Mouse (Mus musculus) liver, embryonic 12.5 days (tissue): ENCODE measurements around the gene Fhdc1. TPM values are rescaled to one million over a fixed set of nuclear protein-coding genes. Genes with fewer than 3 reads are reported as not detected.

Experiments used
- ATAC-seq: fragments of 200-750 bp; cut with Nextera tagmentation; 2 replicates; pipeline ENCODE4 v1.8.0; 2017; ENCODE audit warnings: moderate number of reproducible peaks, mild to moderate bottlenecking, moderate library complexity
- H3K27ac ChIP-seq: fragments of 300-500 bp; sonication (generic); 2 replicates; pipeline ENCODE4 v1.5.1; 2016; ENCODE audit warnings: mild to moderate bottlenecking
- H3K27me3 ChIP-seq: fragments of 300-500 bp; sonication (generic); replicated peaks from 2 replicates; pipeline ENCODE4 v1.6.1; 2016; ENCODE audit warnings: mild to moderate bottlenecking, moderate library complexity
- H3K36me3 ChIP-seq: fragments of 300-500 bp; sonication (generic); 2 replicates; pipeline ENCODE4 v1.6.1; 2016; ENCODE audit warnings: mild to moderate bottlenecking, moderate library complexity
- H3K4me1 ChIP-seq: fragments of 300-500 bp; sonication (generic); 2 replicates; pipeline ENCODE4 v1.6.1; 2016
- H3K4me2 ChIP-seq: fragments of 300-500 bp; sonication (generic); 2 replicates; pipeline ENCODE4 v1.6.1; 2016; ENCODE audit warnings: mild to moderate bottlenecking, moderate library complexity
- H3K4me3 ChIP-seq: fragments of 300-500 bp; sonication (generic); 2 replicates; pipeline ENCODE4 v1.5.1; 2016; ENCODE audit warnings: mild to moderate bottlenecking, moderate library complexity
- H3K9ac ChIP-seq: fragments of 300-500 bp; sonication (generic); 2 replicates; pipeline ENCODE4 v1.6.1; 2016; ENCODE audit warnings: mild to moderate bottlenecking, moderate library complexity
- H3K9me3 ChIP-seq: fragments of 300-500 bp; sonication (generic); replicated peaks from 2 replicates; pipeline ENCODE4 v1.6.1; 2016; ENCODE audit warnings: mild to moderate bottlenecking, moderate library complexity
- WGBS: fragments of 180-500 bp; shearing (Covaris S2); methylation state at CpG from one replicate; pipeline ENCODE4 v1.1.7; 2016; ENCODE audit not compliant: insufficient replicate concordance; 5-methylcytosine and 5-hydroxymethylcytosine counted together
- polyA plus RNA-seq: library from polyadenylated mRNA; unstranded; fragments of >200 nt; fragmentation: Nextera tagmentation; extraction: Ambion mirVana; gene quantifications from 2 replicates; pipeline ENCODE4 v1.2.1, GENCODE M21; 2016

Gene Fhdc1
- polyA plus RNA-seq, 1 experiment from 2014 or later = 26.5 TPM

- Histone ChIP-seq H3K4me2 (no peak overlapping the region), H3K36me3 (no peaks in the 10 kb centered on the region), H3K4me1 (no peaks in the 10 kb centered on the region), H3K9me3 (no peaks in the 10 kb centered on the region), H3K4me3 (no peak overlapping the region), H3K9ac (no peak overlapping the region), H3K27ac (no peak overlapping the region), H3K27me3 (peaks cover 5% of the 10 kb centered on the region; the same call in 1 of the 2 replicates)
- no peak for ATAC-seq
These were observed 84.4 kb downstream of the Fhdc1 start for GRCm38 (mm10) chr3:84395840-84396239.

GRCm38 (mm10) chr3:84394841-84395447, 85.3 kb downstream of the Fhdc1 start:
- Histone ChIP-seq H3K36me3 (no peaks in the 10 kb centered on the region), H3K27me3 (peaks cover under 1% of the 10 kb centered on the region; the same call in 1 of the 2 replicates), H3K27ac (no peak overlapping the region), H3K9ac (no peak overlapping the region), H3K4me1 (no peaks in the 10 kb centered on the region; the same call in 1 of the 2 replicates), H3K4me2 (no peak overlapping the region), H3K4me3 (no peak overlapping the region), H3K9me3 (no peaks in the 10 kb centered on the region)
- WGBS = 61% methylated on average over 8 of the region's 8 CpGs
- ATAC-seq = no peak

Other genes starting within 250 kb of the Fhdc1 start
- 4.0 and 5.2 TPM in 2 replicates for gene Trim2, start 173.6 kb downstream of the Fhdc1 start, polyA plus RNA-seq
- 16.5 and 16.9 TPM in 2 replicates for gene Arfip1, start 102.2 kb upstream of the Fhdc1 start, polyA plus RNA-seq
- gene Tigd4, start 113.1 kb upstream of the Fhdc1 start, polyA plus RNA-seq = 0.04 TPM in 1 of 2 replicates, not detected in the other
- gene Tmem154, start 185.8 kb upstream of the Fhdc1 start, polyA plus RNA-seq = 0.55 and 0.81 TPM in 2 replicates